Mouse (Mus musculus) olfactory bulb, adult 2 months (tissue): Measurements from ENCODE around the gene Cfap99. TPM values are rescaled to one million over a fixed set of nuclear protein-coding genes. Genes with fewer than 3 reads are reported as not detected.

Experiments
- H3K27ac ChIP-seq: fragments of 200-500 bp; 2 replicates; pipeline ENCODE4 v1.5.1; 2012; ENCODE audit warnings: low read depth, low read length; ENCODE audit not compliant: insufficient read depth
- H3K4me1 ChIP-seq: fragments of 200-500 bp; 2 replicates; pipeline ENCODE4 v1.6.1; 2012; ENCODE audit warnings: low read length; ENCODE audit not compliant: control insufficient read depth, insufficient read depth
- H3K4me3 ChIP-seq: fragments of 200-500 bp; 2 replicates; pipeline ENCODE4 v1.5.1; 2012; ENCODE audit warnings: mild to moderate bottlenecking, low read depth, low read length, moderate library complexity; ENCODE audit not compliant: insufficient read depth
- CTCF ChIP-seq: fragments of 200-500 bp; IDR thresholded peaks from 2 replicates; pipeline ENCODE4 v1.5.1; 2012; ENCODE audit warnings: low read depth, mild to moderate bottlenecking, low read length, moderate library complexity; ENCODE audit not compliant: insufficient read depth
- POLR2A ChIP-seq: fragments of 200-500 bp; IDR thresholded peaks from 2 replicates; pipeline ENCODE4 v1.6.1; 2012; ENCODE audit warnings: mild to moderate bottlenecking, low read depth, low read length, moderate library complexity; ENCODE audit not compliant: insufficient read depth
- WGBS: fragments of 180-500 bp; shearing (Covaris S2); methylation state at CpG from one replicate; pipeline ENCODE4 v1.1.7; 2018; 5-methylcytosine and 5-hydroxymethylcytosine counted together
- polyA plus RNA-seq: library from polyadenylated mRNA; stranded (reverse); fragments of >200 nt; gene quantifications from 2 replicates; pipeline ENCODE4 v1.2.4, GENCODE M21; 2012; ENCODE audit warnings: low replicate concordance; ENCODE audit not compliant: missing spikeins, insufficient read depth, insufficient read length

Cfap99 gene
- polyA plus RNA-seq, 1 experiment = not detected

DNA sequence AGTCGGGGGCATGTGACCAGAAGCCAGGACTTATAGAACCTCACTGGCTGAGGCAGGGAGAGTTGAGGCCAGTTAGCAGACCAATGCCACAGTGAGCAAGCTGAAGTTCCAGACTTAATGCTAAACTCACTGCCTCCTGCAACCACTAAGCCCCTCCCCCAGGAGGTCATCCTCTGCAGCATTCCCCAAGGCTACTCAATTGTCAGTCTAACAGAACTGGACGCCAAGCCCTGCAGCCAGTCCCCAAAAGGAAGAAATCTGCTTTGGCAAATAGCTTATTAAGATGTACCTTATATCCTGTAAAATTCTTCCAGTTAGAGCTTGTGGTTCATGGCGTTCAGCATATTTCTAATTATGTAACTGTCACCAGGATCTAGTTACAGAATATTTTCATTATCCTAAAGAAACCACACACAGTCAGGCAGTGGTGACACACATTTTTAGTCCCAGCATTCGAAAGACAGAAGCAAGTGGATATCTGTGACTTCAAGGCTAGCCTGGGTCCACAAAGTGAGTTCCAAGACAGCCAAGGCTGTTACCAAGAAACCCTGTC lies 35.4 kb upstream of the Cfap99 start:
- no peak overlapping the region for H3K4me3 ChIP-seq
- H3K4me1 ChIP-seq = peaks cover 44% of the 10 kb centered on the region
- WGBS = 47% methylated on average over 4 of the region's 4 CpGs
- TF ChIP-seq POLR2A = no peak
- no peak for TF ChIP-seq CTCF
- H3K27ac ChIP-seq = peak overlapping the region; percentile 88

GRCm38 (mm10) chr5:34254309-34254708 lies 34.1 kb upstream of the Cfap99 start:
- Histone ChIP-seq H3K27ac (no peak overlapping the region; the same call in 1 of the 2 replicates), H3K4me3 (no peak overlapping the region), H3K4me1 (peaks cover 45% of the 10 kb centered on the region)
- 52% methylated on average over 8 of the region's 8 CpGs for WGBS
- no peak for TF ChIP-seq CTCF
- no peak for TF ChIP-seq POLR2A

DNA sequence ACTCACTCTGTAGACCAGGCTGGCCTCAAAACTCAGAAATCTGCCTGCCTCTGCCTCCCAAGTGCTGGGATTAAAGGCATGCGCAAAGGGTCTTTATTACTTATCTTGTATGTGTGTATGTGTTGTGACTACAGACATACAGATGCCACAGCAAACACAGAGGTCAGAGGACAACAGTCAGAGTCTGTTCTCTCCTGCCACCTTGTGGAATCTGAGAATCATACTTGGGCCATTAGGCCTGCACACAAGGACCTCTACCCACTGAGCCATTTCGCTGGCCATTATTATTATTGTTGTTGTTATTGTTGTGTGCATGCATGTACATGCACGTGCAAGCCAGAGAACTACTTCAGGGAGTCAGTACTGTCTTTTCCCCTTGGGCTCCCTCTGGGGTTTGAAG lies 33.2 kb upstream of the Cfap99 start:
- no peak for TF ChIP-seq POLR2A
- TF ChIP-seq CTCF = no peak
- H3K27ac ChIP-seq = no peak overlapping the region
- 87% methylated on average over 3 of the region's 3 CpGs for WGBS
- H3K4me3 ChIP-seq = no peak overlapping the region
- H3K4me1 ChIP-seq = peaks cover 37% of the 10 kb centered on the region

GRCm38 (mm10) chr5:34259172-34259816 lies 29.1 kb upstream of the Cfap99 start:
- no peak overlapping the region for H3K4me3 ChIP-seq
- H3K4me1 ChIP-seq = peaks cover 12% of the 10 kb centered on the region
- 70% methylated on average over 3 of the region's 3 CpGs for WGBS
- TF ChIP-seq CTCF (no peak), POLR2A (no peak)
- H3K27ac ChIP-seq = 0 out of 2 replicates have a peak overlapping the region, but pooled peaks have one; percentile 14

GRCm38 (mm10) chr5:34266065-34266464 lies 22.3 kb upstream of the Cfap99 start:
- no peak overlapping the region for H3K4me3 ChIP-seq
- 68% methylated on average over 4 of the region's 4 CpGs for WGBS

GRCm38 (mm10) chr5:34269197-34269920 lies 19.0 kb upstream of the Cfap99 start:
- Histone ChIP-seq H3K4me1 (peaks cover 30% of the 10 kb centered on the region), H3K27ac (no peak overlapping the region), H3K4me3 (no peak overlapping the region)
- TF ChIP-seq POLR2A = no peak
- no peak for TF ChIP-seq CTCF
- whole genome bisulfite sequencing = 80% methylated on average over 16 of the region's 16 CpGs

More at GRCm38 (mm10) chr5:34266065-34266464, 22.3 kb upstream of the Cfap99 start:
- TF ChIP-seq CTCF = no peak
- no peak for TF ChIP-seq POLR2A
- H3K4me1 ChIP-seq = peaks cover 12% of the 10 kb centered on the region; the same call in 1 of the 2 replicates
- H3K27ac ChIP-seq = no peak overlapping the region

DNA sequence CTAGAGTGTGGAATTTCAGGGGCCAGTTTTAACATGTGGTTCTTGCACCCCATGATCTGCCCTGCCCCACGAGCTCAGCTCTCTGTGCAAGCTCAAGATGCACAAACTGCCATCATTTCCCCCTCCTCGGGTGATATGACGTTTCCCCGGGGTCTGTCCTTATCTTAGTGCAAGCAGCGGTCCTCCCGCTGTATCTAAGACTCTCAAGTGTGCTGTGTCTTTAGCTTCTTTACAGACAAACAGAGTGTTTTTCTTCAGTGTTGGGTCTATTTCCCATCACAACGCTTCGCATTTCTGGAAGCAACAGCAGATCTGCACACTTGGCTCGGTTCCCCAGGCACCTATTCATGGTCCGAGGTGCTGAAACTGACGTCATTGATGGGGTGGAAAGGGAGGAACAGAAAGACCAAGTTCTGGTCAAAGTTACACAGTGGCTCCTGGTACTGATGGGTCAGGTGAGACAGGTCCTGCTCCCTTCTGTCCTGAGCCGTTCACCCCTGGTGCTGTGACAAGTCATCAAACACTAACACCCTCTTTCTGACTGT lies 18.4 kb upstream of the Cfap99 start:
- H3K4me1 ChIP-seq = peaks cover 30% of the 10 kb centered on the region
- TF ChIP-seq POLR2A = no peak
- no peak for TF ChIP-seq CTCF
- H3K27ac ChIP-seq = no peak overlapping the region
- no peak overlapping the region for H3K4me3 ChIP-seq
- WGBS = 54% methylated on average over 12 of the region's 12 CpGs

DNA sequence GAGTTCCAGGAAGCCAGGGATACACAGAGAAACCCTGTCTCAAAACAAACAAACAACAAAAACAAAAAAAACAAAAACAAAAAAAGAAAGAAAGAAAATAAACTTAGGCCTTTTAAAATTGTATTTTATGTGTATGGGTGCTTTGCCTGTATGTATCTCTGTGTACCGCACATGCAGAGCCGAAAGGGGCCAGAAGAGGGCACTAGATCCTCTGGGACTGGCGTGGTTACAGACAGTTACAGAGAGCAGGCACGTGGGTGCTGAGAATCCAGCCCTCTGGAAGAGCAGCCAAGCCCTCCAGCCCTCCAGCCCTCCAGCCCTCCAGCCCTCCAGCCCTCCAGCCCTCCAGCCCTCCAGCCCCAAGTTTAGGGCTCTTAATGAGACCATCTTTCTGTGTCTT lies 16.7 kb upstream of the Cfap99 start:
- H3K4me1 ChIP-seq = peaks cover 40% of the 10 kb centered on the region
- H3K27ac ChIP-seq = no peak overlapping the region
- TF ChIP-seq CTCF (no peak), POLR2A (no peak)
- 48% methylated on average over 4 of the region's 4 CpGs for WGBS
- no peak overlapping the region for H3K4me3 ChIP-seq

DNA sequence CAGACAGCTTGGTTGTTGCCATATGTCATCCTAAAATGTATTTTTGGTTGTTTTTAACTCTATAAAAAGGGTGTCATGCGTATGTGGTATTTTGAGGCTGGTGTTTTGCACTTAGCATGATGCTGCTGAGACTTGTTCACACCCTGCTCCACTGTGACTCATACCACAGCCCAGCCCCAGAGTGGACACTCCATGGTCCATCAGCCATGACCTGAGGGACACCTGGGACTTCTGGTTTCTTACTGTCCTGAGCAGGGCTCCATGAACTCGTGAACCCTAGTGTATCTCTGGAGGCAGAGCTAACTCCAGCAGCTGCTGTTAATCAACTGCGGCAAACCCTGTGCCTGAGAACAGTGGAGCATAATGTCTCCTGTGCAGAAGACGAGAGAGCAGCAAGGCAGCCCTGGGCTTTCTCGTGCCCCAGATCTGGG lies 15.1 kb upstream of the Cfap99 start:
- H3K27ac ChIP-seq = peak overlapping the region; percentile 40; the same call in 1 of the 2 replicates
- H3K4me1 ChIP-seq = peaks cover 37% of the 10 kb centered on the region
- 47% methylated on average over 5 of the region's 5 CpGs for WGBS

More for the DNA sequence above, 15.1 kb upstream of the Cfap99 start:
- no peak for TF ChIP-seq POLR2A
- TF ChIP-seq CTCF = no peak
- no peak overlapping the region for H3K4me3 ChIP-seq
